Mouse (Mus musculus): ENCODE measurements around the gene Orm3.

Gene Orm3

DNA sequence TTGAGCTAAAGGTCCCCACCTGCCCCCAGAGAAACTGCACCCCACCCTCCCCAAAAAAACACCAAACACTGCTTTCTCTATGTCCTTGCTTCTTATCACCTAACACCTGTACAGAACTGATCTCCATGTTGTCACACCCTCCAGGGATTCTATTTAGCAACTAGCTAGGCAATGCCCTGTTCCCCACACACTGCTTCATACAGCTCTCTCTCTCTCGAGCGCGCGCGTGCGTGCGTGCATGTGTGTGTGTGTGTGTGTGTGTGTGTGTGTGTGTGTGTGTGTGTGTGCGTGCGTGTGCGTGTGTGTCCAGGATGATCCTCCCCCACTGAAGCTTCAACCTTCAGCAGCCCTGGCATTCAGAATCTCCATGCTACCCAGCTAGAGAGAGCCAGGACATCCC is 46.1 kb downstream of the Orm3 start:
- no peak for DNase-seq (ENCODE audit: low read depth, low spot score)

DNA sequence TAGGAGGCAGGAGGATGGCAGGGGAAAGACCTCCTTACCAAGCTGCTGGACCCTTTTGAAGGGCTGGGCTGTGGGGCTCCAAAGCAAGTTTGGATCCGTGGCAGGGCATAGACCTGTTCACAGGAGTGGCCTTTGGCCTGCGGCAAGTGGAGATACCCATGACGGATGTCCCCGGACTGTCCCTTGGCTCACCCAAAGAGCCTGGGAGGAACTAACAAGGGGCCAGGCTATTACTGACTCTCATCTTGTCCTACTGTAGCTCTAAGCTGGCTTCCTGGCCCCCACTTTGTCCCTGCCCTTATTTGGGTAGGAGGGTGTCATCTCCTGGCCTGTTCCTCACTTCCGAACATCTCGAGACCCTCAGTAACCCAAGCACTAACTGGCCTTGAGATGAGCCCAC is 46.6 kb downstream of the Orm3 start:
- no peak for DNase-seq (ENCODE audit: low read depth, low spot score)

DNA sequence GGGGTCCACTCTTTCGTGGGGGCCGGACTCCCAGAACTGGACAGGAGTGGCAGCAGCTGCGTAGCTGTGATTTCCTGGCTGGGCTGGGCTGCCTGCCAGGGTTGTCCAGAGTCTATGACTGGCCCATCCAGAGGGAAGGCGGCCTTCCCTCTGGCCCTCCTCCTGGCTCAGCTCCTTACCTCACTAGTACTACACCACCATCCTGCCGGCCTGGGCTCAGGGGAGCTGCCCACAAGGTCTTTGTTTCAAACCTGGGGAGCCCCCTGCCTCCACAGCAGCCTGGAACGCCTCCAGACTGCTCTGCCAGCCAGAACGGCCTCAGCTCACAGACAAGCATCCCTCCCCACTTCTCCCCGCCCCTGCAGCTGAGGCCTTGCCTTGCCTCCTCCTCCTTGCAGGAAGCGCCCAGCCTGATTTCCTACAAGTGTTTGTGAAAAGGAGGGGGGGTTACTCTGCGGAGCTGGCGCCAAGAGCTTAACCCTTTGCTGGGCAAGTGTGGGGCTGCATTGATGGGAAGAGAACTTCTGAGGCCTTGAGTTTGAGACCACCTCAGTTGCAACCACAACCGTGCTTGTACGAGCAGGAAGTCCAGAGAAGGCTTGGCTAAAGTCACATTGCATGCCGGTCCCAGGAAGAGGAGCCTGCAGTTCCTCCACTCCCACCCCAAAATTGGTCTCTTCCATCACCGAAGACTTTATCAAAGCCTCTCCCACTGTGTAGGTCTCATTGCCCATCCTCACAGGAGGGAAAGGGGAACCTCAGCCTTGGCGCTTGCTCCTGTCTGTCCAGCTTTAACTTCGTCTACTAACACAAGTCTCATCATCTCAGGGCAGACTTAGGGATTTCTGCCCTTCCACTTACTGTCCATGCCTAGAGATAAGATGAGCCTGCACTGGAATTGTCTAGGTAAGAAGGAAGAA is 47.3 kb downstream of the Orm3 start, which contains the start of gene Akna:
Akna (minus strand) TSS at position 315 of the 920 bp plus-strand sequence.
- DNase-seq (ENCODE audit: low read depth, low spot score) = no peak

DNA sequence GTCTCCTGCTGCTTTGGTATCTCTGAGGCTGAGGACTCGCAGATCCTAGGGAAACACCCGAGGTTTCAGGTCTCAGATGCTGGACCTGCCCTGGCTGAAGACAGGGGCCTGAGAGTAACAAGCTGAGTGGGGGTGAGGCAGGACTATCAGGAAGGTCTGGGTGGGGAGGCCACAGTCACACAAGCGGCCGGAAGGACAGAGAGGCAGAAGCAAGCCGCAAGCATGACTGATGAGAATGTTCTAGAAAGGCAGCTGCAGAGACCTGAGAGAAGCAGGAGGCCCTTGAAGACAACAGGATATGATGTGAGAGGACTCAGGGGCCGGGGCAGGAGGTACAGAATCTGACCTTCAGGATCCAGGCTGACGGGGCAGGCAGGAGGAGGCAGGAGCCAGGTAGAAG is 48.2 kb downstream of the Orm3 start:
- no peak for DNase-seq (ENCODE audit: low read depth, low spot score)

DNA sequence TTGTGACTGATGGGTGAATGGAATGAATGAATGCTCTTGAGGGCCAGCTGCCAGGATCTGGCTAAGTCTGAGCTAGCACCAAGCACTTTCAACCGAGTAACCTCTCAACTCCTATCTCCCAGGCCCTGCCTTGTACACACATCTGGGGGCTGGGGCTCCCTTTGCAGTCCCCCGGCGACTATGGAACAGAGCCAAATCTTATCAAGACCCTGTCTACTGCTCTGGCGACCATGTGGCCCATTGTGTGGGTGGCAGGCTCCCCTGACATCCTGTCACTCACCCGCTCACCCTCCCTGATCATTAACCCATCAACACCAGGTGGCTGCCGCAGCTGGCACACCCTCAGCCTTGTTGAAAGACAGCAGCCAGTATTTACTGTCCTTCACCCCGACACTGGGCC is 49.1 kb downstream of the Orm3 start:
- no peak for DNase-seq (ENCODE audit: low read depth, low spot score)

DNA sequence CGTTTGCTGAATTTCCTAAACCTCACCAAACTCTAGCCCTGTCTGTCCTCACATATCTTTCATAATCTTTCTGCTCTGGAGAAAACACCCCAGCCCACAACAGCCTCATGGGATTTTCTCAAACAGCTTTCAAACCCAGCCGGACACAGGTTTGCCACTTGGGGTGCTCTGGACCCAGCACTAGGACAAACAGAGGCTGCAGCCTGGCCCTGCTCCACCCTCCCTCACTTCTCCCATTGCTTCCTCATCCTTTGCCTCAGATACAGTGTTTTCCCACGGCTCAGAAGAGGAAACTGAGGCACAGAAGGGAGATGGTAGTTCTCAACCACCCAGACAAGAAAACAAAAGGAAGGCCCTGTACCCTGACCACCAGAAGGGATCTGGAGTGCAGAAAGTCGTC is 49.7 kb downstream of the Orm3 start:
- DNase-seq (ENCODE audit: low read depth, low spot score) = no peak

DNA sequence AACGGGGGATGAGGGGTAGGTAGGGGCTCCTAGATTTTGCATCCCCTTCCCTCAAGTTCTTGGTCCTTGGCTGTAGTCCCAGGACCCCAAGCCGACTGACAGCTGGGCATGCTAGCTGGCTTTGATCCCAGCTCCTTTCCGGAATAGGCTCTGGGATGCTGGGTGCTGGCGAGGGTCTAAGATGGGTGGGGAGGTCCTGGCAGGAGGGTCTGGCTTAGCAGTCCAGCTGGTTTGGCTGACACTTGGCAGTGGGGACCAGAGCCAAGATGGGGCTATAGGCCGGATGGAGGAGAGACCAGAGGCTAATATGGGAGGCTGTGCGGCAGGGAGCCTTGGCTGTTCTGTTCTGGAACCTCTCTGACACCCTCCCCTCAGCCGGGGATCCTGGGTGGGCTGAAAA is 52.3 kb downstream of the Orm3 start:
- DNase-seq (ENCODE audit: low read depth, low spot score) = no peak

DNA sequence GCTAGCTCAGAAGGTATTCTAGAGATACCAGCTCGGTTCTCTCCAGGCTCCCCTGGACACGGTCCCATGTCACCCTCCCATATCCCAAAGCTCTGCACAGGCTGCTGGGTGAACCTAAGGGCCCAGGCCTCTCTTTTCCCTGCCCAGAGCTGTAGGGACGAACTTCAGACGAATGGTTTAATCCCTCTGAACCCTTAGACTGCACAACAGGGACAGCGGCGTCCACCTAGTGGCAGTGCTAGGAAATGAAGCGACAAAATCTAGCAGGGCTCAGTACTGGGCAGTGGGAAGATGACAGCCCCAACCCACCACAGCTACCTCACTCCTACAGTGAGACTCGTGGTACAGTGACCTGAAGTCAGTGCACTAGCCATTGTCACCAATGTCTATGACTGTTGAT is 52.7 kb downstream of the Orm3 start:
- peak; percentile 51 for DNase-seq (ENCODE audit: low read depth, low spot score)
